Mouse (Mus musculus): Measurements from ENCODE around the gene Mgat5. TPM values are rescaled to one million over a fixed set of nuclear protein-coding genes. Genes with fewer than 3 reads are reported as not detected.

The Mgat5 gene
- polyA plus RNA-seq (2015; fragmentation: Nextera tagmentation; extraction: Ambion mirVana), result 14.3 and 15.0 TPM in 2 replicates

- peak within 1 kb of the TSS; percentile 83 for H3K9ac ChIP-seq
- H3K4me2 ChIP-seq, result peak within 1 kb of the TSS; percentile 87
- H3K27me3 ChIP-seq, result no peaks in the 10 kb centered on the region
- no peaks in the 10 kb centered on the region for H3K36me3 ChIP-seq
- WGBS, result under 1% methylated on average over 51 of the region's 51 CpGs
- H3K4me1 ChIP-seq (replicated peaks), result peaks cover 41% of the 10 kb centered on the region
- no peaks in the 10 kb centered on the region for H3K9me3 ChIP-seq
- peak within 1 kb of the TSS; percentile 91 for H3K27ac ChIP-seq (replicated peaks)
- peak within 1 kb of the TSS; percentile 72 for H3K4me3 ChIP-seq
- ATAC-seq (ENCODE audit: low FRiP score, low read depth), result peak; percentile 92
Observed at GRCm38 (mm10) chr1:127204817-127205485, at the start of gene Mgat5. TSS of gene Mgat5 (plus strand) at chr1:127205015.

- H3K4me2 ChIP-seq, result no peak overlapping the region
- no peaks in the 10 kb centered on the region for H3K9me3 ChIP-seq
- no peaks in the 10 kb centered on the region for H3K4me1 ChIP-seq (replicated peaks)
- ATAC-seq (ENCODE audit: low FRiP score, low read depth), result no peak
- H3K27me3 ChIP-seq, result no peaks in the 10 kb centered on the region
- WGBS, result 83% methylated on average over 5 of the region's 5 CpGs
- no peak overlapping the region for H3K4me3 ChIP-seq
- H3K9ac ChIP-seq, result no peak overlapping the region
- no peak overlapping the region for H3K27ac ChIP-seq (replicated peaks)
- no peaks in the 10 kb centered on the region for H3K36me3 ChIP-seq
Observed at GRCm38 (mm10) chr1:127160118-127160760, 44.6 kb upstream of the Mgat5 start.

DNA sequence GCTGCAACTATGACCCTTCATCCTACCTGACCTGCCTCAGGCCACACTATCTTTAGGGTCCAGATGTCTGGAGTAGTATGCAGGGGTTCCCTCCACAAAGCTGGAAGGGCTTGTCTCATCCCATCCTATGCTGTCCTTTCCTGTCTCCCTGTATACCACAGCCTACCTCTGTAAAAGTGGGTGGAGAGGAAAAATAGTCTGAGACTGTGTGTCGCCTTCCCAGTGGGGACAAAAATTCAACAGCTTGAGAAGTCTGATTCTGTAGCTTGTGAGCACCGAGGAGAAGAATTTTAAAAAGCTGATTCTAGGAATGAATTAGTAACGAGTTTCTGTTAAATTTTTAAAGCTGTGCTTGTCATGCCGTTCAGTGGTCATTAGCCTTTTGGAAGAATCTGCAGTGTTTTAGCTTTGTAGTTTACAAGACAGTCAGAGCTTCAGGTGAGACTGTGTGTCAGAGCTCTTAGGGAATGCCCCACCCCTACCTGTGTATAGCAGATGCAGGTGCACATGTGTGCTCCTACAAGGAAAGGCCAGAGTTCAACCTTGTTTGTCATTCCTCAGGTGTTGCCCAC, 40.1 kb upstream of the Mgat5 start:
- H3K27me3 ChIP-seq, result no peaks in the 10 kb centered on the region
- peaks cover 3% of the 10 kb centered on the region; the same call in 1 of the 2 replicates for H3K4me1 ChIP-seq (replicated peaks)
- WGBS, result 87% methylated on average over 4 of the region's 4 CpGs
- H3K9ac ChIP-seq, result no peak overlapping the region
- H3K36me3 ChIP-seq, result no peaks in the 10 kb centered on the region
- H3K4me3 ChIP-seq, result no peak overlapping the region
- ATAC-seq (ENCODE audit: low FRiP score, low read depth), result no peak
- no peak overlapping the region for H3K4me2 ChIP-seq
- H3K9me3 ChIP-seq, result no peaks in the 10 kb centered on the region
- no peak overlapping the region for H3K27ac ChIP-seq (replicated peaks)

- Histone ChIP-seq H3K27ac (replicated peaks) (no peak overlapping the region), H3K9ac (no peak overlapping the region), H3K4me1 (replicated peaks) (peaks cover 3% of the 10 kb centered on the region; the same call in 1 of the 2 replicates), H3K36me3 (no peaks in the 10 kb centered on the region), H3K9me3 (no peaks in the 10 kb centered on the region), H3K4me2 (no peak overlapping the region), H3K27me3 (no peaks in the 10 kb centered on the region), H3K4me3 (no peak overlapping the region)
- no peak for ATAC-seq (ENCODE audit: low FRiP score, low read depth)
Observed at GRCm38 (mm10) chr1:127166521-127166920, 38.3 kb upstream of the Mgat5 start.

- Histone ChIP-seq H3K36me3 (no peaks in the 10 kb centered on the region), H3K9ac (no peak overlapping the region), H3K9me3 (no peaks in the 10 kb centered on the region), H3K27ac (replicated peaks) (no peak overlapping the region), H3K4me3 (no peak overlapping the region), H3K27me3 (no peaks in the 10 kb centered on the region), H3K4me1 (replicated peaks) (peaks cover 3% of the 10 kb centered on the region; the same call in 1 of the 2 replicates), H3K4me2 (no peak overlapping the region)
- 77% methylated on average over 1 of the region's 1 CpGs for WGBS
- no peak for ATAC-seq (ENCODE audit: low FRiP score, low read depth)
Observed at GRCm38 (mm10) chr1:127167586-127167985, 37.2 kb upstream of the Mgat5 start.

GRCm38 (mm10) chr1:127168205-127168604, 36.6 kb upstream of the Mgat5 start:
- peaks cover 3% of the 10 kb centered on the region; the same call in 1 of the 2 replicates for H3K4me1 ChIP-seq (replicated peaks)
- no peak overlapping the region for H3K27ac ChIP-seq (replicated peaks)
- no peak overlapping the region for H3K9ac ChIP-seq
- no peaks in the 10 kb centered on the region for H3K36me3 ChIP-seq
- 31% methylated on average over 8 of the region's 8 CpGs for WGBS
- no peak overlapping the region for H3K4me2 ChIP-seq
- H3K9me3 ChIP-seq, result no peaks in the 10 kb centered on the region
- H3K27me3 ChIP-seq, result no peaks in the 10 kb centered on the region
- H3K4me3 ChIP-seq, result no peak overlapping the region
- no peak for ATAC-seq (ENCODE audit: low FRiP score, low read depth)

DNA sequence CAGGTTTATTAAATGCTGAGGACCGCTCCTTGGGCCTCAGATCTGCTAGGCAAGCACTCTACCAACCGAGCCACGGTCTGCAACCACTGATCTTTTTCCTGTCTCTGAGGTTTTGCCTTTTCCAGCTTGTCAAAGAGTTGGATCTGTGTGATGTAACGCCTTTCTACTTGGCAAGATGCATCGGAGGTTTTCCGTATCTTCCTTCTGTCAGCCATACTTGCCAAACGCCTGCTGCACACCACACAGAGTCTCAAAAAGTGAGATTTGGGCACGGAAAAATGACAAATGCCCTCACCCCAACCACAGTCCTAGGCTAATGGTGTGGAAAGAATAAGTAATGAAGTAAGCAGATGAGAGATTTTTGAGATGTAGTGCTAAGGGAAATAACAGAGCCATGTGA, 35.3 kb upstream of the Mgat5 start:
- no peak overlapping the region for H3K9ac ChIP-seq
- H3K4me3 ChIP-seq, result no peak overlapping the region
- H3K4me2 ChIP-seq, result no peak overlapping the region
- H3K36me3 ChIP-seq, result no peaks in the 10 kb centered on the region
- H3K27ac ChIP-seq (replicated peaks), result no peak overlapping the region
- ATAC-seq (ENCODE audit: low FRiP score, low read depth), result no peak
- peaks cover 3% of the 10 kb centered on the region; the same call in 1 of the 2 replicates for H3K4me1 ChIP-seq (replicated peaks)
- 77% methylated on average over 8 of the region's 8 CpGs for WGBS
- H3K9me3 ChIP-seq, result no peaks in the 10 kb centered on the region
- no peaks in the 10 kb centered on the region for H3K27me3 ChIP-seq

DNA sequence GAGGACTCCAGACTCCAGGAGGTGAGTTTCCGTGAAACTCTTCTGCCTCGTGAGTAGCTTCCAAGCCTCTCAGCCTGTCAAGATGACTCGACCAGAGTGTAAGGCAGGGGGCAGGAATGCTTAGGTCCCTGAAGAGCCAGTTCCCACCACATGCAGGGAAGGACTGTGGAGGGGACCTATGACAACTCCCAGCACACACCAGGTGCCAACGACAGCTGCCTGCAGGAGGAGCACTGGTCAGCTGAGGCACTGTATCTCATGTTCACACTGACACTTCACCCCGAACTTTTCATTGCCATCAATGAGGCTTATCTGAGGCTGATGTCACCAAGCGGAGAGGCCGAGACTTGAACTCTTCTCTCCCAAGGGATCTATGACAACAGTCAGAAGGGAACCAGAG, 33.5 kb upstream of the Mgat5 start:
- Histone ChIP-seq H3K4me3 (no peak overlapping the region), H3K9ac (no peak overlapping the region), H3K27me3 (no peaks in the 10 kb centered on the region), H3K9me3 (no peaks in the 10 kb centered on the region), H3K36me3 (no peaks in the 10 kb centered on the region), H3K4me2 (no peak overlapping the region), H3K27ac (replicated peaks) (no peak overlapping the region), H3K4me1 (replicated peaks) (peaks cover 3% of the 10 kb centered on the region; the same call in 1 of the 2 replicates)
- no peak for ATAC-seq (ENCODE audit: low FRiP score, low read depth)
- 87% methylated on average over 7 of the region's 7 CpGs for WGBS

DNA sequence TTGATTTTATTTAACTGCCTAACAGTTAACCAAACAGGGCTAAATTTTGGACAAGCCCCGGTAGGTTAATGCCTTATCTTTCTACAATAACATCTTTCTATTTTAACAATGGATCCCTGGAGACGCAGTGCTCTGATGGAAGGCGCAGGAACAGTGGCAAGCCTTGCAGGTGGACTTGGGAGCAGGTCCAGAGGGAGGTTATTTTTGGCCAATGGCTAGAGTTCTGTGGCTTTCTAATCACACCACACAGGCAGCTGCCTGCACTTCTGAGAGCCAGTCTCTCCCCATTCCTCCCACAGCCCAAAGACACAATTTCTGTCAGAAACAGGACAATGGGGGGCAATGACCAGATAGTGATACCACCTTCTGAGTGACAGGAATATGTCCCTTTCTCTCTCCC, 31.4 kb upstream of the Mgat5 start:
- Histone ChIP-seq H3K4me3 (no peak overlapping the region), H3K36me3 (no peaks in the 10 kb centered on the region), H3K27ac (replicated peaks) (no peak overlapping the region), H3K4me1 (replicated peaks) (no peaks in the 10 kb centered on the region), H3K27me3 (no peaks in the 10 kb centered on the region), H3K9ac (no peak overlapping the region), H3K9me3 (no peaks in the 10 kb centered on the region), H3K4me2 (no peak overlapping the region)
- ATAC-seq (ENCODE audit: low FRiP score, low read depth), result no peak
- 77% methylated on average over 3 of the region's 3 CpGs for WGBS

DNA sequence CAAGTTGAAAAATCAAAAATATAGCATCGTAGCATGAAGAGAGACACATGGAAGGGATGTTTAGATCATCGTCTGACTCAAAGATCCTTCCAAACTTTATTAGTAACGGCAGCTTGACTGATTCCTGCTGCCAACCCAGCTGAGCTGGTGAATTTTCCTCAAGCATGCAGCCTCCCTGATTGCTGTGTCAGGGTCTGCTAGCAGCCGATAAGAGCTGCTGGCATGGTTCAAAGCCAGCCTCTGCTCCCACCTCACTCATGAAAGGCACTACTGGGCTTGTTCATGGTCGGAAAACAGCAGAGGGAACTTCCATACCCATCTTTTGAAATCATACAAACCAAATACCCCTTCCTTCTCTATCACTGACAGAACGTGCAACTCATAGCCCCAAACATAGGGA, 12.4 kb upstream of the Mgat5 start:
- ATAC-seq (ENCODE audit: low FRiP score, low read depth), result no peak
- 85% methylated on average over 6 of the region's 6 CpGs for WGBS
- Histone ChIP-seq H3K9ac (no peak overlapping the region), H3K27ac (replicated peaks) (no peak overlapping the region), H3K27me3 (no peaks in the 10 kb centered on the region), H3K36me3 (no peaks in the 10 kb centered on the region), H3K9me3 (no peaks in the 10 kb centered on the region), H3K4me3 (no peak overlapping the region), H3K4me1 (replicated peaks) (no peaks in the 10 kb centered on the region), H3K4me2 (no peak overlapping the region)

GRCm38 (mm10) chr1:127199186-127199585, 5.6 kb upstream of the Mgat5 start:
- no peak overlapping the region for H3K27ac ChIP-seq (replicated peaks)
- WGBS, result 84% methylated on average over 2 of the region's 2 CpGs
- no peak overlapping the region for H3K4me3 ChIP-seq
- H3K4me2 ChIP-seq, result no peak overlapping the region
- no peaks in the 10 kb centered on the region for H3K27me3 ChIP-seq
- peaks cover 9% of the 10 kb centered on the region for H3K4me1 ChIP-seq (replicated peaks)
- no peak for ATAC-seq (ENCODE audit: low FRiP score, low read depth)
- H3K9ac ChIP-seq, result no peak overlapping the region
- H3K9me3 ChIP-seq, result no peaks in the 10 kb centered on the region
- H3K36me3 ChIP-seq, result no peaks in the 10 kb centered on the region

- Histone ChIP-seq H3K4me3 (no peak overlapping the region), H3K9me3 (no peaks in the 10 kb centered on the region), H3K9ac (no peak overlapping the region), H3K4me2 (no peak overlapping the region), H3K27me3 (no peaks in the 10 kb centered on the region), H3K4me1 (replicated peaks) (peaks cover 22% of the 10 kb centered on the region), H3K27ac (replicated peaks) (no peak overlapping the region), H3K36me3 (no peaks in the 10 kb centered on the region)
- ATAC-seq (ENCODE audit: low FRiP score, low read depth), result no peak
- WGBS, result 82% methylated on average over 4 of the region's 4 CpGs
Observed at GRCm38 (mm10) chr1:127202360-127202759, 2.5 kb upstream of the Mgat5 start.
